Mouse (Mus musculus) layer of hippocampus, postnatal 14 days (tissue): Measurements from ENCODE around the gene Pex3. TPM values are rescaled to one million over a fixed set of nuclear protein-coding genes. Genes with fewer than 3 reads are reported as not detected.
"Not testable (repeated sequence)": the region's sequence is repeated elsewhere in the genome, so short reads cannot be mapped to it uniquely, and the experiment has no call there.

Source experiments
- DNase-seq, 2 experiments: peaks; one replicate each; pipeline ENCODE4 v3.0.0; 2021 to 2022; ENCODE audit warnings: low spot score in 2 of 2, mixed read lengths in 1 of 2
- total RNA-seq, 2 experiments: library from RNA; stranded (reverse); gene quantifications; 2 replicates each; pipeline ENCODE4 v1.2.3; 2021

Pex3 gene
- total RNA-seq, 2 experiments from 2014 or later = 23.8 to 24.8 TPM

- no peak for DNase-seq
Observed at GRCm38 (mm10) chr10:13539769-13540333, 13.1 kb downstream of the Pex3 start.

- DNase-seq = no peak
Observed at GRCm38 (mm10) chr10:13536706-13537105, 16.2 kb downstream of the Pex3 start.

GRCm38 (mm10) chr10:13534751-13535150 is 18.2 kb downstream of the Pex3 start:
- DNase-seq = no peak

DNA sequence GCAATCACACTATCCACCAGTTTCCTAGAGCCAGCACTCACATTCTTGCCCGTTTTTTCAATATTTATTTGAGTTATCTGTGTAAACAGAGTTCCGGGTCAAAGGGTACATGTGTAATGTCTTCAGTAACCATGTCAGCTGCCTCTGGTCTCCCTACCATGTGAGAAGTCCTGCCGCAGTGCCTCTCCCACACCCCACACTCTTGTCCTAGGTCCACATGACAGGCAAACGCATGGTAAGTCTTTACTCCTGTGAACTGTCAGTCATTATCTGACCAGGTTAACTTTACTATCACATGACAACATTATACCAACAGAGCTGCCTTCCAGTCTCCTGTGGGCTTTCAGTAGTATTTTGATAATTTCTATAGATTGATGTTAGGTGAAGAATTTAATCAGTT is 24.8 kb downstream of the Pex3 start:
- no peak for DNase-seq

DNA sequence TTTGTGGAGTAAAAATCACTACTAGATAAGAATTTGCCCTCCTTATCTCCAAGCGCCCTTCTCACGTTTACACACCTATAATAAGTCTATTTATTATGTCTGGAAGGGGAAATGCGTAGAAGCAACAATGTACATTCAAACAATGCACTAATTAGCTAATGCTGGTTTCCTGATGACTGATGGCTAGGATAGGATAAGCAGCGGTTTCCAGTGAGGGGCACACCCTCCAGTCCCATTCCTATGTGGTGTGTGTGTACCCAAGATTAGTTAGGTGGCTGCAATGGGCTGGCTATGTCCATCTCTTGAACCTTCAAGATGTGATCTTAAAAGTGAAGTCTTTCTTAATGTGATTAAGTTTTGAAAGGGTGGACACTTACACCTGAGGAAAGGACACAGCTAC is 31.1 kb downstream of the Pex3 start:
- DNase-seq = no peak

DNA sequence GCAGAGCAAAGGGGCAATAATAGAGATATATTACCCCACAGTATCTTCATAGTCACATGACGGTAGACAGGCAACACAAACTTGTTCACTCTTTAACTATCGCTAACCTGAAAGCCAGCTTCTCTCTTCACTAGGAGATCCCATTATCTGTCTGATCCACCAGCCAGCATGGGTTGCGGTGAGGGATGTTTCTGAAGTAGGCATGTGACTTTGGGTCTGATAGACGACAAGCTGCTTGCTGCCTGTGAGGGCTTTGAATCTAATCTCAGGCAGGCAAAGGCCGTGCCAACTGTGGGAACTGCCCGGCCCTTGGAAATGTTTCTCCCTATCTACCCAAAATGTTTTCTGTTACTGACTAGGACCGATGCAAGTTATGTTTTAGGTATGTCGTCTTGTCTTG is 50.6 kb downstream of the Pex3 start:
- DNase-seq = no peak

GRCm38 (mm10) chr10:13501533-13501932 is 51.4 kb downstream of the Pex3 start:
- not testable (repeated sequence) for DNase-seq

GRCm38 (mm10) chr10:13500938-13501496 is 51.9 kb downstream of the Pex3 start:
- peak; percentile 89 to 90 for DNase-seq

DNA sequence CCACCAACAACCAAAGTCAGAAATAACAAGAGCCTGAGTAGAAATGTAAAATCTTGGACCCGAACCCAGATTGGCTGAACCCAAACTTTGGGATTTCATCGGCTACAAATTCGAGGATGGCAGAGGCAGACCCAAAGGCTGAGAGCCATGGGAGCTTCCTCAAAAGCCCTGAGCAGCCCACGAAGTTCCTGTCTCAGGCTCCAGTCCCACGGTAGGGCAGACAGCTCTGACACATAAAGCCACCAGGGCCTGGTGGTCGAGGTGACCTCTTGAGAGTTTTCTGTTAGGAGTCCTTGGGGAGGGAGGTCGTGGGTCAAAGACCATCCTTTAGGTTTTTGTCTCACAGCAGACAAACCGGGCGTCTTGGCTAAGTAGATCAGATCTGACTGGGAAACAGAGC is 52.5 kb downstream of the Pex3 start:
- no peak for DNase-seq

GRCm38 (mm10) chr10:13499331-13499730 is 53.6 kb downstream of the Pex3 start, which contains the start of gene Fuca2:
Fuca2 (plus strand) TSS chr10:13499540.
- no peak for DNase-seq

GRCm38 (mm10) chr10:13496315-13496714 is 56.6 kb downstream of the Pex3 start:
- DNase-seq = no peak

- no peak for DNase-seq
Observed at GRCm38 (mm10) chr10:13493978-13494686, 58.8 kb downstream of the Pex3 start.

DNA sequence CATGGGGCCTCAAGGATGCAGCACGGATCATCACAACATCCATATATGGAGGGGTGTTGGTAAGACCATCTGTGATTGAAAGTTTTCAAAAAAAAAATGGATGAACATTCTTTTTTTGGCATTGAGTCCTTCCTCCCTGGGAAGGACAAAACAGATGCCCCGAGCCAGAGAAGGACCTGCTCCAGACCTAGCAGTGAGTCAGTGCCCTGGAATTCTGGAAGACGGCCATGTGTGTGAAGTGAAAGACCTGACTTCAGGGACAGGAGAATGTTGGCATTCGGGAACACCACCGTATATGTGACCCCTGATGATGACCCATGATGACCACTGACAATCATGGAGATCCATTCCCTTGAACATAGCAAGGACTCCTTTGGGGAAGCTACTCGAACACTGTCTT is 63.3 kb downstream of the Pex3 start:
- DNase-seq = no peak

GRCm38 (mm10) chr10:13485958-13486357 is 67.0 kb downstream of the Pex3 start:
- no peak for DNase-seq

GRCm38 (mm10) chr10:13479341-13479740 is 73.6 kb downstream of the Pex3 start:
- no peak for DNase-seq

- DNase-seq = no peak
Observed at GRCm38 (mm10) chr10:13475121-13475520, 77.8 kb downstream of the Pex3 start.

- DNase-seq = no peak
Observed at GRCm38 (mm10) chr10:13474568-13474955, 78.4 kb downstream of the Pex3 start.

Other genes starting within 250 kb of the Pex3 start
- 10 to 100 TPM; 26.3 to 28.1 TPM for gene Phactr2, start 78.7 kb downstream of the Pex3 start, total RNA-seq
- gene Fuca2, start 53.6 kb downstream of the Pex3 start, total RNA-seq = 10 to 100 TPM; 41.9 to 45.1 TPM
- gene Adat2, start 248 bp downstream of the Pex3 start, total RNA-seq = 1 to 10 TPM; 7.5 to 8.2 TPM